Mouse (Mus musculus) bone marrow, adult 2 months (tissue): ENCODE results near the gene Zfp58. TPM values are rescaled to one million over a fixed set of nuclear protein-coding genes. Genes with fewer than 3 reads are reported as not detected.
"Not testable (repeated sequence)": the region's sequence is repeated elsewhere in the genome, so short reads cannot be mapped to it uniquely, and the experiment has no call there.

Experiments used
- H3K27ac ChIP-seq: fragments of 200-500 bp; 2 replicates; pipeline ENCODE4 v1.5.1; 2012; ENCODE audit warnings: low read depth, mild to moderate bottlenecking, control low read depth, inconsistent platforms, low read length; ENCODE audit not compliant: control insufficient read depth, poor library complexity, insufficient read depth
- H3K4me1 ChIP-seq: fragments of 200-500 bp; 2 replicates; pipeline ENCODE4 v1.6.1; 2011; ENCODE audit warnings: low read length; ENCODE audit not compliant: control insufficient read depth, insufficient read depth
- H3K4me3 ChIP-seq: fragments of 200-500 bp; replicated peaks from 2 replicates; pipeline ENCODE3; 2011; ENCODE audit warnings: mild to moderate bottlenecking, low read depth, low read length, control low read depth; ENCODE audit not compliant: control insufficient read depth
- CTCF ChIP-seq: fragments of 200-500 bp; IDR thresholded peaks from 2 replicates; pipeline ENCODE4 v1.5.1; 2011; ENCODE audit warnings: low read length, control low read depth; ENCODE audit not compliant: control insufficient read depth, insufficient read depth
- POLR2A ChIP-seq: fragments of 200-500 bp; IDR thresholded peaks from 2 replicates; pipeline ENCODE4 v1.6.1; 2011; ENCODE audit warnings: low read depth, mild to moderate bottlenecking, control low read depth, low read length, borderline replicate concordance; ENCODE audit not compliant: control insufficient read depth
- WGBS: fragments of 180-500 bp; shearing (Covaris S2); methylation state at CpG from one replicate; pipeline ENCODE4 v1.1.7; 2018; 5-methylcytosine and 5-hydroxymethylcytosine counted together
- polyA plus RNA-seq: library from polyadenylated mRNA; stranded (reverse); fragments of >200 nt; gene quantifications from 2 replicates; pipeline ENCODE4 v1.2.4, GENCODE M21; 2011; ENCODE audit warnings: low replicate concordance; ENCODE audit not compliant: missing spikeins, insufficient read depth, insufficient read length

Gene Zfp58
- polyA plus RNA-seq, 1 experiment: 6.7 TPM

- H3K4me3 ChIP-seq: no peak overlapping the region
- no peak for TF ChIP-seq CTCF
- TF ChIP-seq POLR2A: no peak
- 54% methylated on average over 4 of the region's 4 CpGs for WGBS
Measured at GRCm38 (mm10) chr13:67481528-67481927, 18.8 kb downstream of the Zfp58 start.

GRCm38 (mm10) chr13:67469274-67469673 lies 31.1 kb downstream of the Zfp58 start:
- Histone ChIP-seq H3K4me3 (no peak overlapping the region), H3K27ac (no peak overlapping the region), H3K4me1 (no peaks in the 10 kb centered on the region; the same call in 1 of the 2 replicates)
- 81% methylated on average over 3 of the region's 3 CpGs for WGBS
- TF ChIP-seq POLR2A (no peak), CTCF (no peak)

More at GRCm38 (mm10) chr13:67481528-67481927, 18.8 kb downstream of the Zfp58 start:
- no peaks in the 10 kb centered on the region; the same call in 1 of the 2 replicates for H3K4me1 ChIP-seq
- H3K27ac ChIP-seq: no peak overlapping the region

- not testable (repeated sequence) for H3K27ac ChIP-seq, H3K4me1 ChIP-seq, H3K4me3 ChIP-seq
- 8% methylated on average over 3 of the region's 5 CpGs for WGBS
Measured at GRCm38 (mm10) chr13:67463506-67464185, 36.7 kb downstream of the Zfp58 start.

GRCm38 (mm10) chr13:67452021-67452309 lies 48.4 kb downstream of the Zfp58 start:
- Histone ChIP-seq H3K4me1 (no peaks in the 10 kb centered on the region; the same call in 1 of the 2 replicates), H3K4me3 (no peak overlapping the region), H3K27ac (no peak overlapping the region)
- no peak for TF ChIP-seq POLR2A
- TF ChIP-seq CTCF: no peak
- 13% methylated on average over 3 of the region's 3 CpGs for WGBS

GRCm38 (mm10) chr13:67451172-67452020 lies 49.0 kb downstream of the Zfp58 start, which contains the start of gene Zfp874a:
Gene Zfp874a, minus strand, starts transcription at chr13:67451624.
- H3K4me1 ChIP-seq: no peaks in the 10 kb centered on the region; the same call in 1 of the 2 replicates
- H3K4me3 ChIP-seq: peak within 1 kb of the TSS; percentile 76
- peak within 1 kb of the TSS; percentile 45; the same call in 1 of the 2 replicates for H3K27ac ChIP-seq
- under 1% methylated on average over 20 of the region's 20 CpGs for WGBS
- no peak for TF ChIP-seq CTCF
- TF ChIP-seq POLR2A: no peak

Other genes starting within 250 kb of the Zfp58 start
- gene Zfp458, start 222.1 kb downstream of the Zfp58 start, polyA plus RNA-seq: 0.70 and 0.97 TPM in 2 replicates
- gene Zfp457, start 194.1 kb downstream of the Zfp58 start, polyA plus RNA-seq: 3.0 TPM in 1 of 2 replicates, not detected in the other
- 1.7 and 2.1 TPM in 2 replicates for gene Zfp595, start 168.0 kb downstream of the Zfp58 start, polyA plus RNA-seq
- not detected in 2 replicates for gene Gm28044, start 140.0 kb downstream of the Zfp58 start, polyA plus RNA-seq
- gene Zfp953, start 139.9 kb downstream of the Zfp58 start, polyA plus RNA-seq: 0.90 and 2.1 TPM in 2 replicates
- gene Gm28041, start 124.8 kb downstream of the Zfp58 start, polyA plus RNA-seq: not detected in 2 replicates
- gene Zfp456, start 124.7 kb downstream of the Zfp58 start, polyA plus RNA-seq: 1.9 and 2.4 TPM in 2 replicates
- gene Zfp429, start 100.7 kb downstream of the Zfp58 start, polyA plus RNA-seq: 3.2 and 13.3 TPM in 2 replicates
- gene Zfp459, start 79.1 kb downstream of the Zfp58 start, polyA plus RNA-seq: 0.50 and 3.4 TPM in 2 replicates
- 3.5 and 10.9 TPM in 2 replicates for gene Zfp874a, start 48.9 kb downstream of the Zfp58 start, polyA plus RNA-seq
- gene Zfp874b, start 16.3 kb downstream of the Zfp58 start, polyA plus RNA-seq: 4.4 and 5.8 TPM in 2 replicates
- gene Gm26965, start 25.6 kb upstream of the Zfp58 start, polyA plus RNA-seq: not detected in 2 replicates
- gene Zfp87, start 25.6 kb upstream of the Zfp58 start, polyA plus RNA-seq: 6.6 and 8.2 TPM in 2 replicates
- 1.6 and 2.5 TPM in 2 replicates for gene Zfp748, start 53.3 kb upstream of the Zfp58 start, polyA plus RNA-seq
- 1.7 and 4.1 TPM in 2 replicates for gene Zfp729b, start 109.2 kb upstream of the Zfp58 start, polyA plus RNA-seq
- not detected in 2 replicates for gene Gm49345, start 137.2 kb upstream of the Zfp58 start, polyA plus RNA-seq
- 0.83 and 8.7 TPM in 2 replicates for gene Zfp729a, start 137.2 kb upstream of the Zfp58 start, polyA plus RNA-seq
- 1.9 and 11.3 TPM in 2 replicates for gene Zfp738, start 186.5 kb upstream of the Zfp58 start, polyA plus RNA-seq
- gene Zfp65, start 228.6 kb upstream of the Zfp58 start, polyA plus RNA-seq: 2.2 and 4.5 TPM in 2 replicates